Mouse (Mus musculus) embryo, embryonic 11.5 days (tissue): ENCODE results near the gene Klf12.

Experiments
- DNase-seq: peaks from one replicate; pipeline ENCODE4 v3.0.0-alpha.2; 2012; ENCODE audit warnings: low read depth, low spot score

Klf12 gene

GRCm38 (mm10) chr14:100235746-100236145 lies 48.7 kb downstream of the Klf12 start:
- no peak for DNase-seq

- no peak for DNase-seq
Measured at GRCm38 (mm10) chr14:100231384-100231783, 53.1 kb downstream of the Klf12 start.

- no peak for DNase-seq
Measured at GRCm38 (mm10) chr14:100228120-100228519, 56.4 kb downstream of the Klf12 start.

GRCm38 (mm10) chr14:100227717-100228116 lies 56.8 kb downstream of the Klf12 start:
- DNase-seq, result no peak

GRCm38 (mm10) chr14:100224151-100224550 lies 60.3 kb downstream of the Klf12 start:
- no peak for DNase-seq

- no peak for DNase-seq
Measured at GRCm38 (mm10) chr14:100222260-100222659, 62.2 kb downstream of the Klf12 start.

GRCm38 (mm10) chr14:100215213-100215785 lies 69.2 kb downstream of the Klf12 start:
- DNase-seq, result no peak

- no peak for DNase-seq
Measured at GRCm38 (mm10) chr14:100213066-100213465, 71.4 kb downstream of the Klf12 start.

GRCm38 (mm10) chr14:100211826-100212117 lies 72.7 kb downstream of the Klf12 start:
- no peak for DNase-seq

- no peak for DNase-seq
Measured at GRCm38 (mm10) chr14:100211036-100211825, 73.2 kb downstream of the Klf12 start.

GRCm38 (mm10) chr14:100209814-100210419 lies 74.6 kb downstream of the Klf12 start:
- no peak for DNase-seq

GRCm38 (mm10) chr14:100207081-100207480 lies 77.4 kb downstream of the Klf12 start:
- DNase-seq, result no peak

GRCm38 (mm10) chr14:100206207-100206606 lies 78.3 kb downstream of the Klf12 start:
- no peak for DNase-seq

GRCm38 (mm10) chr14:100200058-100200688 lies 84.3 kb downstream of the Klf12 start:
- DNase-seq, result no peak

- DNase-seq, result no peak
Measured at GRCm38 (mm10) chr14:100198636-100199035, 85.8 kb downstream of the Klf12 start.

GRCm38 (mm10) chr14:100197199-100197598 lies 87.3 kb downstream of the Klf12 start:
- no peak for DNase-seq

- DNase-seq, result no peak
Measured at GRCm38 (mm10) chr14:100189490-100190197, 94.8 kb downstream of the Klf12 start.

GRCm38 (mm10) chr14:100187372-100187771 lies 97.1 kb downstream of the Klf12 start:
- DNase-seq, result no peak

- no peak for DNase-seq
Measured at GRCm38 (mm10) chr14:100177796-100178195, 106.7 kb downstream of the Klf12 start.

GRCm38 (mm10) chr14:100165075-100165474 lies 119.4 kb downstream of the Klf12 start:
- DNase-seq, result no peak

GRCm38 (mm10) chr14:100156639-100157038 lies 127.8 kb downstream of the Klf12 start:
- DNase-seq, result no peak

GRCm38 (mm10) chr14:100147666-100148065 lies 136.8 kb downstream of the Klf12 start:
- no peak for DNase-seq
